Mouse (Mus musculus) heart, embryonic 12.5 days (tissue): Measurements from ENCODE around the gene Lnpep. TPM values are rescaled to one million over a fixed set of nuclear protein-coding genes. Genes with fewer than 3 reads are reported as not detected.
"Not testable (repeated sequence)": the region's sequence is repeated elsewhere in the genome, so short reads cannot be mapped to it uniquely, and the experiment has no call there.

Experiments used
- ATAC-seq: fragments of 200-750 bp; cut with Nextera tagmentation; 2 replicates; pipeline ENCODE4 v1.8.0; 2017; ENCODE audit warnings: moderate TSS enrichment, moderate library complexity; ENCODE audit not compliant: insufficient number of reproducible peaks, low FRiP score
- H3K27ac ChIP-seq: fragments of 300-500 bp; sonication (generic); 2 replicates; pipeline ENCODE4 v1.5.1; 2016; ENCODE audit warnings: mild to moderate bottlenecking, moderate library complexity; ENCODE audit not compliant: poor library complexity, severe bottlenecking
- H3K27me3 ChIP-seq: fragments of 300-500 bp; sonication (generic); replicated peaks from 2 replicates; pipeline ENCODE4 v1.6.1; 2016; ENCODE audit warnings: mild to moderate bottlenecking, moderate library complexity
- H3K36me3 ChIP-seq: fragments of 300-500 bp; sonication (generic); 2 replicates; pipeline ENCODE4 v1.6.1; 2016; ENCODE audit warnings: mild to moderate bottlenecking, moderate library complexity
- H3K4me1 ChIP-seq: fragments of 300-500 bp; sonication (generic); replicated peaks from 2 replicates; pipeline ENCODE4 v1.6.1; 2016; ENCODE audit warnings: mild to moderate bottlenecking
- H3K4me2 ChIP-seq: fragments of 300-500 bp; sonication (generic); 2 replicates; pipeline ENCODE4 v1.6.1; 2016; ENCODE audit warnings: mild to moderate bottlenecking, moderate library complexity
- H3K4me3 ChIP-seq: fragments of 300-500 bp; sonication (generic); 2 replicates; pipeline ENCODE4 v1.5.1; 2016; ENCODE audit warnings: mild to moderate bottlenecking
- H3K9ac ChIP-seq: fragments of 300-500 bp; sonication (generic); 2 replicates; pipeline ENCODE4 v1.6.1; 2016; ENCODE audit warnings: mild to moderate bottlenecking, moderate library complexity
- H3K9me3 ChIP-seq: fragments of 300-500 bp; sonication (generic); replicated peaks from 2 replicates; pipeline ENCODE4 v1.6.1; 2016; ENCODE audit warnings: mild to moderate bottlenecking, moderate library complexity
- WGBS: fragments of 180-500 bp; shearing (Covaris S2); methylation state at CpG from one replicate; pipeline ENCODE4 v1.1.7; 2016; 5-methylcytosine and 5-hydroxymethylcytosine counted together
- polyA plus RNA-seq: library from polyadenylated mRNA; unstranded; fragments of >200 nt; fragmentation: Nextera tagmentation; extraction: Ambion mirVana; gene quantifications from 2 replicates; pipeline ENCODE4 v1.2.1, GENCODE M21; 2016

Lnpep gene
- polyA plus RNA-seq, result 13.8 and 15.1 TPM in 2 replicates

DNA sequence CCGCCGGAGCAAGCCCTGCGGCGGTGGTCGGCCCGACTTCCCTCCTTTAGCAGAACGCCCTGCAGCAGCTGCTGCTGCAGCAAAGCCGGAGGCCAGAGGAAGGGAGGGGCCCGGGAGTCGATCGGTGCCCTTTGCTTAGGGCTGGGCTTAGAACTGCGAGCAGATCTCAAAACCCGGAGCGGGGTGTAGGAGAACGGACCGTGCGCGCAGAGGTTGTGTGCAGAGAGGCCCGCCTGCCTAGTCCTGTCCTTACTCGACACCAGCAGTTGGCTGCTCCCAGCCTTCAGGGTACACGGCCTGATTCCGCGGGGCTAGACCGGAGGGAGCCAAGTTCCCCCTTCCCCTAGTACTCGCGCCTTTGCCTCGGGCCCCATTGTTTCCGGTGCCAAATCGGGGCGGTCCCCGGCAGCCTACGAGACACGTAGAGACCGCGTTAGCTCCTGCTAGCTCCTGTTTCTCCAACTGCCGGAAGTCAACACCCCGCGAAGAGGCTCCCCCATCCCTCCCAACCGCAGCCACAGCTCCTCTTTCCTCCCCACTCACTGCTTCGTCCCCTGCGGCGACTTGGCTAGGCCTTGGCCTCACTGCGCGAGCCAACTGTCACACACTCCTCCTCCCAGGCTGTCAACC, at the start of gene Lnpep:
Lnpep (minus strand) TSS at position 94 of the 630 bp plus-strand sequence.
- ATAC-seq, result peak; percentile 92
- peaks cover 8% of the 10 kb centered on the region for H3K4me1 ChIP-seq

GRCm38 (mm10) chr17:17655829-17656176, 31.0 kb upstream of the Lnpep start:
- no peak overlapping the region for H3K4me3 ChIP-seq
- H3K27ac ChIP-seq, result no peak overlapping the region
- no peaks in the 10 kb centered on the region for H3K27me3 ChIP-seq
- H3K9me3 ChIP-seq, result no peaks in the 10 kb centered on the region
- ATAC-seq, result no peak
- no peaks in the 10 kb centered on the region for H3K36me3 ChIP-seq
- H3K4me1 ChIP-seq, result peaks cover 5% of the 10 kb centered on the region; the same call in 1 of the 2 replicates
- H3K4me2 ChIP-seq, result no peak overlapping the region
- WGBS, result 50% methylated on average over 2 of the region's 2 CpGs
- H3K9ac ChIP-seq, result no peak overlapping the region

More for the DNA sequence above, at the start of gene Lnpep:
- peak within 1 kb of the TSS; percentile 99 for H3K27ac ChIP-seq
- H3K4me2 ChIP-seq, result peak within 1 kb of the TSS; percentile 83
- H3K9me3 ChIP-seq, result no peaks in the 10 kb centered on the region
- under 1% methylated on average over 44 of the region's 44 CpGs for WGBS
- peak within 1 kb of the TSS; percentile 98 for H3K9ac ChIP-seq
- H3K36me3 ChIP-seq, result no peaks in the 10 kb centered on the region
- H3K27me3 ChIP-seq, result no peaks in the 10 kb centered on the region
- peak within 1 kb of the TSS; percentile 98 for H3K4me3 ChIP-seq

GRCm38 (mm10) chr17:17654997-17655828, 30.4 kb upstream of the Lnpep start:
- ATAC-seq, result no peak
- peaks cover 5% of the 10 kb centered on the region; the same call in 1 of the 2 replicates for H3K4me1 ChIP-seq
- H3K36me3 ChIP-seq, result no peaks in the 10 kb centered on the region
- WGBS, result 10% methylated on average over 10 of the region's 10 CpGs
- no peaks in the 10 kb centered on the region for H3K9me3 ChIP-seq
- no peaks in the 10 kb centered on the region for H3K27me3 ChIP-seq
- no peak overlapping the region for H3K9ac ChIP-seq
- no peak overlapping the region for H3K27ac ChIP-seq
- peak overlapping the region; percentile 20 for H3K4me3 ChIP-seq
- peak overlapping the region; percentile 63 for H3K4me2 ChIP-seq

DNA sequence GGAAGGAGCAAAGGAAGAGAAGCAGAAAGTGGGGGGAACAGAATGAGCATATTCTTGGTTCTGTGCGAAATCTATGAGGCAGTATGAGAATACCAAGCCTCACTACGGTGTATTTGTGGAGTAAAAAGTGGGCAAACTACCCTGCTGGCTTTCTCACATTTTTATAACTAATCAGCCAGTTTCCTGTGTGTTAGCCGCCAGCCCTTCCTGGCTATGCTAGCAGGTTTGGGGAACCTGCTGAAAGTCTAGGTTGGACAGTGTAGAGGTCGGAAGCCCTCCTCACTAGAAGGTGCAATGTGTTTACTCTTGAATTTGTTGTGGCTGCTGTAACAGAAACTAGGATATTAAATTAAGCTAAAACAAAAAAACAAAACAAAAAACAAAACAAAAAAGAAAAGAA, 27.7 kb upstream of the Lnpep start:
- 69% methylated on average over 4 of the region's 4 CpGs for WGBS
- H3K27me3 ChIP-seq, result no peaks in the 10 kb centered on the region
- ATAC-seq, result no peak
- H3K36me3 ChIP-seq, result no peaks in the 10 kb centered on the region
- H3K4me1 ChIP-seq, result peaks cover 5% of the 10 kb centered on the region; the same call in 1 of the 2 replicates
- H3K9ac ChIP-seq, result no peak overlapping the region
- no peaks in the 10 kb centered on the region for H3K9me3 ChIP-seq
- no peak overlapping the region for H3K4me3 ChIP-seq
- H3K4me2 ChIP-seq, result no peak overlapping the region
- H3K27ac ChIP-seq, result no peak overlapping the region

DNA sequence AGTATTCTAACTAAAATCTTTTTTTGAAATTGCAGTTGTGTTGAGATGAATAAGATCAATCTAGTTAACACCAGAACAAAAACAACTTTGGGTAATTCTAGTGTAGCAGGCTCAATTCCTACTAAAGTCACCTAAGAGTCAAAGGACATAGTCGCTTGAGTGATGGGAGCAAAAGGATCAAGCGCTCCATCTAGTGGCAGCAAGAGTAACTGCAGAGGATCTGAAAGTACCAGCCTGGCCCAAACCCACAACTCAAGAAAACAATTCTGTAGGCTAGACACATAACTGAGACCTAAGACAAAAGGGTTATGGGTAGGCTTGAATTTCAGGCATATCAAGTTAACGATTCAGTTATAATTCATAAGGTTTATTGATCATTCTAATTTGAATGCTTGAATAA, 20.9 kb upstream of the Lnpep start:
- Histone ChIP-seq H3K4me3 (no peak overlapping the region), H3K36me3 (no peaks in the 10 kb centered on the region), H3K4me1 (no peaks in the 10 kb centered on the region), H3K4me2 (no peak overlapping the region), H3K27ac (no peak overlapping the region), H3K9ac (no peak overlapping the region), H3K27me3 (no peaks in the 10 kb centered on the region), H3K9me3 (no peaks in the 10 kb centered on the region)
- WGBS, result 3% methylated on average over 3 of the region's 3 CpGs
- ATAC-seq, result no peak

DNA sequence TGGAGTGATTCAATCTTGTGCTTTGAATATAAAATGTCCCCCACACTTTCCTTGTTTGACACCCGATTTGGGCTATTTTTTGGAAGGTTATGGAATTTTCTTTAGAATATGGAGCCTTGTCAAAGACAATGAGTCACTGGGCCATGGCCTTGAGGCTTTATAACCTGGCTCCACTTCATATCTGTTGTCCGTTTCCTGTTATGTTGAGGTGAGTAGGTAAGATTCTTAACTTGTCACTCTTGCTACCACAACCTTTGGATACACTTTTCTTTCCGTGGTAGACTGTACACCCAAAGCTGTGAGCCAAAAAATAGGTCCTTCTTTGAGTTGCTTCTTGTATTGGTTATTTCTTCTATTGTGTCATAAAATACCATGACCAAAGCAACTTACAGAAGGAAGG, 12.5 kb upstream of the Lnpep start:
- no peaks in the 10 kb centered on the region for H3K27me3 ChIP-seq
- H3K4me1 ChIP-seq, result no peaks in the 10 kb centered on the region
- no peak overlapping the region for H3K4me2 ChIP-seq
- no peak overlapping the region for H3K4me3 ChIP-seq
- ATAC-seq, result no peak
- H3K36me3 ChIP-seq, result no peaks in the 10 kb centered on the region
- WGBS, result 73% methylated on average over 3 of the region's 3 CpGs
- H3K9me3 ChIP-seq, result no peaks in the 10 kb centered on the region
- no peak overlapping the region for H3K27ac ChIP-seq
- no peak overlapping the region for H3K9ac ChIP-seq

GRCm38 (mm10) chr17:17636147-17636546, 11.3 kb upstream of the Lnpep start:
- Histone ChIP-seq H3K9ac (no peak overlapping the region), H3K36me3 (no peaks in the 10 kb centered on the region), H3K27ac (no peak overlapping the region), H3K4me3 (no peak overlapping the region), H3K4me1 (no peaks in the 10 kb centered on the region), H3K9me3 (no peaks in the 10 kb centered on the region), H3K27me3 (no peaks in the 10 kb centered on the region), H3K4me2 (no peak overlapping the region)
- ATAC-seq, result no peak
- WGBS, result 42% methylated on average over 3 of the region's 3 CpGs

GRCm38 (mm10) chr17:17634033-17634432, 9.2 kb upstream of the Lnpep start:
- Histone ChIP-seq H3K27me3 (no peaks in the 10 kb centered on the region), H3K4me1 (no peaks in the 10 kb centered on the region), H3K27ac (no peak overlapping the region), H3K4me2 (no peak overlapping the region), H3K9ac (no peak overlapping the region), H3K36me3 (no peaks in the 10 kb centered on the region), H3K4me3 (no peak overlapping the region), H3K9me3 (no peaks in the 10 kb centered on the region)
- 71% methylated on average over 2 of the region's 2 CpGs for WGBS
- ATAC-seq, result no peak

- Histone ChIP-seq H3K9ac (no peak overlapping the region), H3K36me3 (no peaks in the 10 kb centered on the region), H3K4me2 (no peak overlapping the region), H3K27me3 (no peaks in the 10 kb centered on the region), H3K9me3 (no peaks in the 10 kb centered on the region), H3K4me3 (no peak overlapping the region), H3K27ac (no peak overlapping the region), H3K4me1 (no peaks in the 10 kb centered on the region)
- no peak for ATAC-seq
Observed at GRCm38 (mm10) chr17:17631985-17632384, 7.1 kb upstream of the Lnpep start.

DNA sequence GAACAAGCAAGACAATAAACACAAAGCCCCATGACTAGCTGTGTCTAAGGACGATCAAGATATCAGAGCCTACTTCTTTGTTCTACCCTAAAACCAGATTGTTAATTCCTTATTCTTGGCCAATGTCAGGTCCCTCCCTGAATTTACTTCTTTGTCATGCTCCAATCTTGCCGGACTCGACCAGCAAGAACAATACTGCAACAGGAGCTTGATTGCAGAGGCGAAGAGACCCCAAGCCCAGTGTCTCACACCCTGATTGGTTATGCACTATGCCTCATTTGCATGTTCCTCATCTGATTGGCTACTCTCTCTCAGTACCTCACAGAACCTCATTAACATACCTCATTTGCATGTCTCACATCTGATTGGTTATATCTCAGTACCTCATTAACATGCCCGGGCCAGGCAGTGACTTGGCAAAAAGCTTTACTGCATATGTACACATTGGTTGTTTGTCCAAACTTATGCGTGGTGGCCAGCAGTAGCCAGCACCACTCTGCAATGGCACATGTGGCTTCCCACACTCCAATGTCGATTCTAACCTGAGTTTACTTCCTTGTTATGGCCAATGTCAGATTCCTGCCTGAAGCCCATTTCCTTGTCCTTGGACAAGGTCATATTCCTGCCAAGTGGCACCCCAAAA, 3.5 kb upstream of the Lnpep start:
- H3K4me1 ChIP-seq, H3K36me3 ChIP-seq, ATAC-seq, H3K27me3 ChIP-seq, H3K9me3 ChIP-seq, H3K27ac ChIP-seq, H3K4me2 ChIP-seq, H3K4me3 ChIP-seq, H3K9ac ChIP-seq: not testable (repeated sequence)
- WGBS, result 93% methylated on average over 7 of the region's 7 CpGs

- Histone ChIP-seq H3K36me3 (no peaks in the 10 kb centered on the region), H3K4me3 (no peak overlapping the region), H3K4me2 (no peak overlapping the region), H3K9me3 (no peaks in the 10 kb centered on the region), H3K27me3 (no peaks in the 10 kb centered on the region), H3K27ac (no peak overlapping the region), H3K4me1 (0 out of 2 replicates have a peak, but pooled peaks cover 2% of the 10 kb centered on the region), H3K9ac (no peak overlapping the region)
- 88% methylated on average over 2 of the region's 2 CpGs for WGBS
- ATAC-seq, result no peak
Observed at GRCm38 (mm10) chr17:17627558-17627957, 2.7 kb upstream of the Lnpep start.
